10 mouse cellular contexts compared by ENCODE assay signal in genomic region chr5:124192726-124193285, GRCm38 (mm10). TPM values are rescaled to one million over a fixed set of nuclear protein-coding genes. Genes with fewer than 3 reads are reported as not detected.
DNase-seq lines count a peak whose midpoint lies in the region; ATAC-seq and TF ChIP-seq lines count a peak whose summit lies in the region.
"Had no signal": no experiment of that assay in that cellular context is flagged by ENCODE, and none has a peak within 500 bp of the region (broad histone marks: within the 10 kb centered on the region; RNA-seq: fewer than 3 reads in every experiment).

No protein-coding gene starts in this region.

- ATAC-seq in stomach, embryonic 16.5 days (ENCODE audit: insufficient read depth, low FRiP score) = no peak
- ATAC-seq in stomach, postnatal 0 days (ENCODE audit: low FRiP score, low TSS enrichment) = no peak
- peak; percentile 8; the same call in 1 of the 2 replicates for ATAC-seq in heart, postnatal 0 days (ENCODE audit: insufficient read depth, low read depth)
- ATAC-seq in midbrain, embryonic 13.5 days = 0 out of 2 replicates have a peak, but pooled peaks have one; percentile 46

- H3K27ac ChIP-seq in stomach, embryonic 16.5 days (ENCODE audit: low read length) = no peak overlapping the region
- no peak overlapping the region for H3K27ac ChIP-seq in stomach, postnatal 0 days (replicated peaks)
- H3K27ac ChIP-seq in heart, postnatal 0 days (ENCODE audit: low read depth) = peak overlapping the region; percentile 85
- peak overlapping the region; percentile 70 for H3K27ac ChIP-seq in midbrain, embryonic 13.5 days

- H3K4me2 ChIP-seq in stomach, embryonic 16.5 days (ENCODE audit: low read depth, low read length) = no peak overlapping the region
- H3K4me2 ChIP-seq in stomach, postnatal 0 days (replicated peaks; ENCODE audit: low read depth) = no peak overlapping the region
- peak overlapping the region; percentile 39 for H3K4me2 ChIP-seq in heart, postnatal 0 days (ENCODE audit: low read depth, low read length)
- peak overlapping the region; percentile 33 for H3K4me2 ChIP-seq in midbrain, embryonic 13.5 days (replicated peaks)

- H3K9ac ChIP-seq in stomach, embryonic 16.5 days (ENCODE audit: low read length) = 0 out of 2 replicates have a peak overlapping the region, but pooled peaks have one; percentile 7
- no peak overlapping the region for H3K9ac ChIP-seq in stomach, postnatal 0 days (ENCODE audit: low read length)
- H3K9ac ChIP-seq in heart, postnatal 0 days (replicated peaks; ENCODE audit: low read depth, low read length) = peak overlapping the region; percentile 15; the same call in 1 of the 2 replicates
- peak overlapping the region; percentile 54 for H3K9ac ChIP-seq in midbrain, embryonic 13.5 days (replicated peaks)

- no peaks in the 10 kb centered on the region for H3K9me3 ChIP-seq in stomach, embryonic 16.5 days (replicated peaks; ENCODE audit: control insufficient read depth, low read length)
- H3K9me3 ChIP-seq in stomach, postnatal 0 days (ENCODE audit: control insufficient read depth, low read length) = no peaks in the 10 kb centered on the region
- no peaks in the 10 kb centered on the region for H3K9me3 ChIP-seq in heart, postnatal 0 days (replicated peaks; ENCODE audit: control insufficient read depth, low read length)
- H3K9me3 ChIP-seq in midbrain, embryonic 13.5 days = no peaks in the 10 kb centered on the region

- no peak for TF ChIP-seq CTCF in stomach, postnatal 0 days (IDR thresholded peaks at IDR 0.05; ENCODE audit: low read depth)
- TF ChIP-seq CTCF in heart, postnatal 0 days (IDR thresholded peaks at IDR 0.05; ENCODE audit: low read depth) = no peak

- no peak for TF ChIP-seq EP300 in stomach, postnatal 0 days (optimal IDR thresholded peaks at IDR 0.05)
- TF ChIP-seq EP300 in heart, postnatal 0 days (IDR thresholded peaks at IDR 0.05; ENCODE audit: low read depth) = no peak

- H3K4me1 ChIP-seq in stomach, embryonic 16.5 days (ENCODE audit: control insufficient read depth, insufficient read depth, low read length) = peaks cover 8% of the 10 kb centered on the region
- peaks cover 6% of the 10 kb centered on the region; the same call in 1 of the 2 replicates for H3K4me1 ChIP-seq in stomach, postnatal 0 days (replicated peaks; ENCODE audit: control insufficient read depth, insufficient read depth)
- peaks cover 85% of the 10 kb centered on the region for H3K4me1 ChIP-seq in heart, postnatal 0 days (ENCODE audit: control insufficient read depth, insufficient read depth)
- H3K4me1 ChIP-seq in midbrain, embryonic 13.5 days (replicated peaks) = peaks cover 55% of the 10 kb centered on the region

- no peaks in the 10 kb centered on the region for H3K27me3 ChIP-seq in stomach, embryonic 16.5 days (ENCODE audit: control insufficient read depth, insufficient read depth, low read length)
- H3K27me3 ChIP-seq in stomach, postnatal 0 days (ENCODE audit: control insufficient read depth, insufficient read depth, low read length) = no peaks in the 10 kb centered on the region
- no peaks in the 10 kb centered on the region for H3K27me3 ChIP-seq in heart, postnatal 0 days (ENCODE audit: control insufficient read depth, insufficient read depth, low read length)
- H3K27me3 ChIP-seq in midbrain, embryonic 13.5 days = no peaks in the 10 kb centered on the region

- H3K4me3 ChIP-seq in stomach, embryonic 16.5 days (replicated peaks; ENCODE audit: low read length) = no peak overlapping the region
- H3K4me3 ChIP-seq in stomach, postnatal 0 days (ENCODE audit: low read depth, low read length) = no peak overlapping the region
- no peak overlapping the region; the same call in 1 of the 2 replicates for H3K4me3 ChIP-seq in heart, postnatal 0 days (ENCODE audit: low read depth, low read length)
- no peak overlapping the region for H3K4me3 ChIP-seq in midbrain, embryonic 13.5 days (replicated peaks)

- no peaks in the 10 kb centered on the region for H3K36me3 ChIP-seq in stomach, embryonic 16.5 days (ENCODE audit: control insufficient read depth, insufficient read depth, low read length)
- no peaks in the 10 kb centered on the region for H3K36me3 ChIP-seq in stomach, postnatal 0 days (ENCODE audit: control insufficient read depth, insufficient read depth, low read length)
- H3K36me3 ChIP-seq in heart, postnatal 0 days (replicated peaks; ENCODE audit: control insufficient read depth, insufficient read depth, low read length) = no peaks in the 10 kb centered on the region
- no peaks in the 10 kb centered on the region for H3K36me3 ChIP-seq in midbrain, embryonic 13.5 days

- no peak for DNase-seq in stomach, postnatal 0 days (ENCODE audit: low spot score)
- DNase-seq in heart, postnatal 0 days (ENCODE audit: low spot score) = no peak
- DNase-seq in thymus, postnatal 4 days = peak; percentile 66
- DNase-seq in MN1 (ENCODE audit: low spot score) = no peak
- no peak for DNase-seq in adrenal gland, postnatal 36 days
- DNase-seq in adrenal gland, adult (ENCODE audit: inconsistent age in 2 of 2, low spot score in 1 of 2) = no peak
- DNase-seq: cerebellum, adult 8-10 months; lung, postnatal 4 days had no signal

- WGBS in stomach, embryonic 16.5 days = 62% methylated on average over 10 of the region's 10 CpGs
- 72% methylated on average over 10 of the region's 10 CpGs for WGBS in stomach, postnatal 0 days
- WGBS in heart, postnatal 0 days = 37% methylated on average over 10 of the region's 10 CpGs
- 36% methylated on average over 10 of the region's 10 CpGs for WGBS in midbrain, embryonic 13.5 days

RNA-seq across cellular contexts. Expression of gene Pitpnm2, which starts 56.8 kb away (rescaled TPM):
- polyA plus RNA-seq in stomach, embryonic 16.5 days (2015; fragmentation: Nextera tagmentation; extraction: Ambion mirVana) = 2.4 and 2.6 TPM in 2 replicates
- 1.8 and 2.3 TPM in 2 replicates for polyA plus RNA-seq in stomach, postnatal 0 days (2015; fragmentation: Nextera tagmentation; extraction: Ambion mirVana)
- total RNA-seq in heart, postnatal 0 days (2014; rRNA removed; ENCODE audit: low replicate concordance) = 17.1 and 28.6 TPM in 2 replicates
- 3.1 and 3.2 TPM in 2 replicates for polyA plus RNA-seq in heart, postnatal 0 days (2015; fragmentation: Nextera tagmentation; extraction: Ambion mirVana)
- 6.6 and 7.7 TPM in 2 replicates for polyA plus RNA-seq in midbrain, embryonic 13.5 days (2015; fragmentation: Nextera tagmentation; extraction: Ambion mirVana)
- 10 to 100 TPM; 50.0 to 57.2 TPM for total RNA-seq in adrenal gland, postnatal 36 days (2021)

Comparison
In these comparisons a context has a peak if more than half of its experiments do, and no peak if none do; other contexts are left out.
1. ATAC-seq: peak in heart, postnatal 0 days (single experiment) and midbrain, embryonic 13.5 days (single experiment); none in stomach, embryonic 16.5 days (single experiment) and stomach, postnatal 0 days (single experiment).
2. H3K27ac ChIP-seq: peak in heart, postnatal 0 days (single experiment) and midbrain, embryonic 13.5 days (single experiment); none in stomach, embryonic 16.5 days (single experiment) and stomach, postnatal 0 days (single experiment).
3. H3K4me2 ChIP-seq: peak in heart, postnatal 0 days (single experiment) and midbrain, embryonic 13.5 days (single experiment); none in stomach, embryonic 16.5 days (single experiment) and stomach, postnatal 0 days (single experiment).